In the genomic region with DNA sequence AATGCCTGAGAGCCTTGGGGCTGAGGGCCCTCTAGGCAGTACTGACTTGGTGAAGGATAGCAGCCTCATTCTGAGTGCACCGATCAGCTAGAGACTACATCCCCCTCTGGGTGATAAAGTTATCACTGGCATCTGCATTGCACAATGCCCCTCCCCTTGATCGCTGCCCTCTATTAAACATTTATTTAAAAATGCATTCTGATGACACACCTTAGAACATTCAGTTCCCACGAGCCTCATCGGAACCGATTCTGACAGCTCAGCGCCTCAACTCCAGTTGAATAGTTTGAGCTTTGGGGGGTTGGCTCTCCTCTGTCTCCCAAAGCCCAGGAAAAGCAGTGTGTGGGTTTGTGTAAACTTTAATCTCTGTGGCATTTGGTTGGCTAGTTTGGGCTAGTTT, we compare ENCODE assay signal across 21 mouse cellular contexts. TPM values are rescaled to one million over a fixed set of nuclear protein-coding genes. Genes with fewer than 3 reads are reported as not detected.
"Had no signal": no experiment of that assay in that cellular context is flagged by ENCODE, and none has a peak within 500 bp of the region (broad histone marks: within the 10 kb centered on the region; RNA-seq: fewer than 3 reads in every experiment).

No protein-coding gene starts in this region.

- H3K4me2 ChIP-seq: hindbrain, embryonic 12.5 days; limb, embryonic 15.5 days; liver, embryonic 15.5 days; lung, embryonic 14.5 days; midbrain, embryonic 11.5 days; midbrain, embryonic 15.5 days; neural tube, embryonic 12.5 days had no signal

- H3K9ac ChIP-seq: hindbrain, embryonic 12.5 days; limb, embryonic 15.5 days; liver, embryonic 15.5 days; lung, embryonic 14.5 days; midbrain, embryonic 15.5 days; neural tube, embryonic 12.5 days had no signal

- H3K27ac ChIP-seq: hindbrain, embryonic 12.5 days; limb, embryonic 15.5 days; liver, embryonic 15.5 days; midbrain, embryonic 15.5 days; neural tube, embryonic 12.5 days had no signal

- H3K9me3 ChIP-seq: hindbrain, embryonic 12.5 days; limb, embryonic 15.5 days; liver, embryonic 15.5 days; midbrain, embryonic 15.5 days; neural tube, embryonic 12.5 days had no signal

- ATAC-seq: hindbrain, embryonic 16.5 days; inflammation-experienced regulatory T-cells, adult 6 months; intestine, postnatal 0 days; midbrain, embryonic 15.5 days had no signal

- H3K36me3 ChIP-seq: hindbrain, embryonic 12.5 days; limb, embryonic 15.5 days; liver, embryonic 15.5 days; midbrain, embryonic 15.5 days; neural tube, embryonic 12.5 days had no signal

- DNase-seq: layer of hippocampus, adult 9-11 months; layer of hippocampus, postnatal 36 days; lung, embryonic 14.5 days; lung, postnatal 10 days; lung, postnatal 4 days; retina, postnatal 1 day; right cerebral cortex, postnatal 4 days; spleen, adult 18-20 months; thymus, adult 18-20 months; thymus, postnatal 14 days had no signal

- H3K4me3 ChIP-seq: hindbrain, embryonic 12.5 days; limb, embryonic 15.5 days; liver, embryonic 15.5 days; megakaryocyte, embryonic 14.5 days; midbrain, embryonic 15.5 days; neural tube, embryonic 12.5 days had no signal

- H3K27me3 ChIP-seq: neural tube, embryonic 12.5 days had no signal

RNA-seq across cellular contexts. Expression of a gene that starts 4.9 kb away (rescaled TPM):
- total RNA-seq: monocyte, adult 5-6 weeks had no signal
